Mouse (Mus musculus): ENCODE results near the gene Tigit. TPM values are rescaled to one million over a fixed set of nuclear protein-coding genes. Genes with fewer than 3 reads are reported as not detected.

The Tigit gene
- polyA plus RNA-seq, 1 experiment from 2014 or later, result not detected

- no peak for ATAC-seq (ENCODE audit: low FRiP score, low TSS enrichment)
- 93% methylated on average over 23 of the region's 23 CpGs for WGBS
- Histone ChIP-seq H3K36me3 (ENCODE audit: control insufficient read depth, insufficient read depth, low read length) (no peaks in the 10 kb centered on the region), H3K4me3 (ENCODE audit: low read length) (no peak overlapping the region), H3K27me3 (ENCODE audit: control insufficient read depth, insufficient read depth, low read length) (no peaks in the 10 kb centered on the region), H3K9me3 (ENCODE audit: control insufficient read depth, low read length) (no peaks in the 10 kb centered on the region), H3K4me2 (replicated peaks; ENCODE audit: low read depth, low read length) (no peak overlapping the region), H3K27ac (ENCODE audit: low read depth, low read length) (no peak overlapping the region), H3K9ac (ENCODE audit: low read depth, low read length) (no peak overlapping the region), H3K4me1 (ENCODE audit: control insufficient read depth, insufficient read depth, low read length) (0 out of 2 replicates have a peak, but pooled peaks cover 3% of the 10 kb centered on the region)
Observed at GRCm38 (mm10) chr16:43618286-43618685, 45.7 kb downstream of the Tigit start.

GRCm38 (mm10) chr16:43617346-43617745 is 46.6 kb downstream of the Tigit start:
- H3K9ac ChIP-seq (ENCODE audit: low read depth, low read length), result no peak overlapping the region
- 0 out of 2 replicates have a peak, but pooled peaks cover 3% of the 10 kb centered on the region for H3K4me1 ChIP-seq (ENCODE audit: control insufficient read depth, insufficient read depth, low read length)
- no peak for ATAC-seq (ENCODE audit: low FRiP score, low TSS enrichment)
- no peaks in the 10 kb centered on the region for H3K9me3 ChIP-seq (ENCODE audit: control insufficient read depth, low read length)
- 89% methylated on average over 6 of the region's 6 CpGs for WGBS
- H3K36me3 ChIP-seq (ENCODE audit: control insufficient read depth, insufficient read depth, low read length), result no peaks in the 10 kb centered on the region
- no peak overlapping the region for H3K27ac ChIP-seq (ENCODE audit: low read depth, low read length)
- no peak overlapping the region for H3K4me2 ChIP-seq (replicated peaks; ENCODE audit: low read depth, low read length)
- H3K27me3 ChIP-seq (ENCODE audit: control insufficient read depth, insufficient read depth, low read length), result no peaks in the 10 kb centered on the region
- no peak overlapping the region for H3K4me3 ChIP-seq (ENCODE audit: low read length)

DNA sequence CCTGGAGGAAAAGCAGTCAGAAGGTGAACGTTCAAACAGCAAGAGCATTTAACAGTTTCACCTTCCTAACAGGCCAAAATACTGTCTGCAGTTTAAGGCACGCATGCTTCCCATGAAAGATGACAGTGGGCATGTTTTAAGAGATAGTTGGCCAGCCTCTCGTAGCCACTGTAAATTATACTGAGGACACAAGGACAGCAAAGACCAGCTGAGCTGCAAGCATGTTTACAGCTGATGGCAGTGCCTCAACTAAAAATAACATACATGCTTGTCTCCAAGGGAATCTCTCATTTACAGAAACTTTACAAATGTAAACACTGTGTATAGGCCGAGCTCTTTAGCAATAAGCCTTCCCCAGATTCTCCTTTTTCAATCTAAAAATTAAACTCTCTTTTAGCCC is 47.6 kb downstream of the Tigit start:
- no peak overlapping the region for H3K27ac ChIP-seq (ENCODE audit: low read depth, low read length)
- no peaks in the 10 kb centered on the region for H3K36me3 ChIP-seq (ENCODE audit: control insufficient read depth, insufficient read depth, low read length)
- 0 out of 2 replicates have a peak, but pooled peaks cover 3% of the 10 kb centered on the region for H3K4me1 ChIP-seq (ENCODE audit: control insufficient read depth, insufficient read depth, low read length)
- no peak overlapping the region for H3K9ac ChIP-seq (ENCODE audit: low read depth, low read length)
- WGBS, result 52% methylated on average over 4 of the region's 4 CpGs
- no peaks in the 10 kb centered on the region for H3K27me3 ChIP-seq (ENCODE audit: control insufficient read depth, insufficient read depth, low read length)
- H3K9me3 ChIP-seq (ENCODE audit: control insufficient read depth, low read length), result no peaks in the 10 kb centered on the region
- no peak overlapping the region for H3K4me2 ChIP-seq (replicated peaks; ENCODE audit: low read depth, low read length)
- H3K4me3 ChIP-seq (ENCODE audit: low read length), result no peak overlapping the region
- no peak for ATAC-seq (ENCODE audit: low FRiP score, low TSS enrichment)

- WGBS, result 91% methylated on average over 10 of the region's 10 CpGs
Observed at GRCm38 (mm10) chr16:43610375-43610774, 53.6 kb downstream of the Tigit start.

GRCm38 (mm10) chr16:43608066-43608465 is 55.9 kb downstream of the Tigit start:
- Histone ChIP-seq H3K27ac (ENCODE audit: low read depth, low read length) (no peak overlapping the region), H3K4me2 (replicated peaks; ENCODE audit: low read depth, low read length) (no peak overlapping the region), H3K4me1 (ENCODE audit: control insufficient read depth, insufficient read depth, low read length) (0 out of 2 replicates have a peak, but pooled peaks cover 5% of the 10 kb centered on the region), H3K9me3 (ENCODE audit: control insufficient read depth, low read length) (no peaks in the 10 kb centered on the region), H3K4me3 (ENCODE audit: low read length) (no peak overlapping the region), H3K9ac (ENCODE audit: low read depth, low read length) (no peak overlapping the region), H3K36me3 (ENCODE audit: control insufficient read depth, insufficient read depth, low read length) (peaks cover 11% of the 10 kb centered on the region; the same call in 1 of the 2 replicates), H3K27me3 (ENCODE audit: control insufficient read depth, insufficient read depth, low read length) (no peaks in the 10 kb centered on the region)
- no peak for ATAC-seq (ENCODE audit: low FRiP score, low TSS enrichment)

More at GRCm38 (mm10) chr16:43610375-43610774, 53.6 kb downstream of the Tigit start:
- Histone ChIP-seq H3K27me3 (ENCODE audit: control insufficient read depth, insufficient read depth, low read length) (no peaks in the 10 kb centered on the region), H3K36me3 (ENCODE audit: control insufficient read depth, insufficient read depth, low read length) (peaks cover 11% of the 10 kb centered on the region; the same call in 1 of the 2 replicates), H3K4me2 (replicated peaks; ENCODE audit: low read depth, low read length) (no peak overlapping the region), H3K9ac (ENCODE audit: low read depth, low read length) (no peak overlapping the region), H3K9me3 (ENCODE audit: control insufficient read depth, low read length) (no peaks in the 10 kb centered on the region), H3K4me3 (ENCODE audit: low read length) (no peak overlapping the region), H3K27ac (ENCODE audit: low read depth, low read length) (no peak overlapping the region), H3K4me1 (ENCODE audit: control insufficient read depth, insufficient read depth, low read length) (0 out of 2 replicates have a peak, but pooled peaks cover 3% of the 10 kb centered on the region)
- ATAC-seq (ENCODE audit: low FRiP score, low TSS enrichment), result no peak

GRCm38 (mm10) chr16:43607086-43607485 is 56.9 kb downstream of the Tigit start:
- no peak overlapping the region for H3K27ac ChIP-seq (ENCODE audit: low read depth, low read length)
- H3K4me2 ChIP-seq (replicated peaks; ENCODE audit: low read depth, low read length), result no peak overlapping the region
- no peak overlapping the region for H3K4me3 ChIP-seq (ENCODE audit: low read length)
- ATAC-seq (ENCODE audit: low FRiP score, low TSS enrichment), result no peak
- no peaks in the 10 kb centered on the region for H3K27me3 ChIP-seq (ENCODE audit: control insufficient read depth, insufficient read depth, low read length)
- 0 out of 2 replicates have a peak, but pooled peaks cover 5% of the 10 kb centered on the region for H3K4me1 ChIP-seq (ENCODE audit: control insufficient read depth, insufficient read depth, low read length)
- H3K9ac ChIP-seq (ENCODE audit: low read depth, low read length), result no peak overlapping the region
- no peaks in the 10 kb centered on the region for H3K9me3 ChIP-seq (ENCODE audit: control insufficient read depth, low read length)
- H3K36me3 ChIP-seq (ENCODE audit: control insufficient read depth, insufficient read depth, low read length), result peaks cover 11% of the 10 kb centered on the region; the same call in 1 of the 2 replicates

GRCm38 (mm10) chr16:43604399-43605013 is 59.4 kb downstream of the Tigit start:
- no peak overlapping the region for H3K4me2 ChIP-seq (replicated peaks; ENCODE audit: low read depth, low read length)
- 0 out of 2 replicates have a peak, but pooled peaks cover 5% of the 10 kb centered on the region for H3K4me1 ChIP-seq (ENCODE audit: control insufficient read depth, insufficient read depth, low read length)
- H3K9ac ChIP-seq (ENCODE audit: low read depth, low read length), result no peak overlapping the region
- H3K27me3 ChIP-seq (ENCODE audit: control insufficient read depth, insufficient read depth, low read length), result no peaks in the 10 kb centered on the region
- ATAC-seq (ENCODE audit: low FRiP score, low TSS enrichment), result no peak
- H3K9me3 ChIP-seq (ENCODE audit: control insufficient read depth, low read length), result no peaks in the 10 kb centered on the region
- no peaks in the 10 kb centered on the region; the same call in 1 of the 2 replicates for H3K36me3 ChIP-seq (ENCODE audit: control insufficient read depth, insufficient read depth, low read length)
- no peak overlapping the region for H3K27ac ChIP-seq (ENCODE audit: low read depth, low read length)
- 76% methylated on average over 4 of the region's 4 CpGs for WGBS
- H3K4me3 ChIP-seq (ENCODE audit: low read length), result no peak overlapping the region

- no peaks in the 10 kb centered on the region for H3K9me3 ChIP-seq (ENCODE audit: control insufficient read depth, low read length)
- H3K9ac ChIP-seq (ENCODE audit: low read depth, low read length), result no peak overlapping the region
- no peaks in the 10 kb centered on the region for H3K36me3 ChIP-seq (ENCODE audit: control insufficient read depth, insufficient read depth, low read length)
- H3K4me3 ChIP-seq (ENCODE audit: low read length), result no peak overlapping the region
- no peak for ATAC-seq (ENCODE audit: low FRiP score, low TSS enrichment)
- whole genome bisulfite sequencing, result 11% methylated on average over 9 of the region's 9 CpGs
- H3K4me1 ChIP-seq (ENCODE audit: control insufficient read depth, insufficient read depth, low read length), result 0 out of 2 replicates have a peak, but pooled peaks cover 5% of the 10 kb centered on the region
- H3K27me3 ChIP-seq (ENCODE audit: control insufficient read depth, insufficient read depth, low read length), result no peaks in the 10 kb centered on the region
- no peak overlapping the region for H3K27ac ChIP-seq (ENCODE audit: low read depth, low read length)
- H3K4me2 ChIP-seq (replicated peaks; ENCODE audit: low read depth, low read length), result no peak overlapping the region
Observed at GRCm38 (mm10) chr16:43603591-43604141, 60.3 kb downstream of the Tigit start.

GRCm38 (mm10) chr16:43602573-43602972 is 61.4 kb downstream of the Tigit start:
- 80% methylated on average over 4 of the region's 4 CpGs for WGBS
- H3K9ac ChIP-seq (ENCODE audit: low read depth, low read length), result no peak overlapping the region
- no peaks in the 10 kb centered on the region for H3K36me3 ChIP-seq (ENCODE audit: control insufficient read depth, insufficient read depth, low read length)
- no peak for ATAC-seq (ENCODE audit: low FRiP score, low TSS enrichment)
- H3K9me3 ChIP-seq (ENCODE audit: control insufficient read depth, low read length), result no peaks in the 10 kb centered on the region
- H3K4me3 ChIP-seq (ENCODE audit: low read length), result no peak overlapping the region
- 0 out of 2 replicates have a peak, but pooled peaks cover 5% of the 10 kb centered on the region for H3K4me1 ChIP-seq (ENCODE audit: control insufficient read depth, insufficient read depth, low read length)
- H3K27me3 ChIP-seq (ENCODE audit: control insufficient read depth, insufficient read depth, low read length), result no peaks in the 10 kb centered on the region
- no peak overlapping the region for H3K27ac ChIP-seq (ENCODE audit: low read depth, low read length)
- H3K4me2 ChIP-seq (replicated peaks; ENCODE audit: low read depth, low read length), result no peak overlapping the region

All from kidney, embryonic 14.5 days (tissue).